Mouse (Mus musculus) embryonic facial prominence, embryonic 14.5 days (tissue): ENCODE data around the gene Dpysl4. TPM values are rescaled to one million over a fixed set of nuclear protein-coding genes. Genes with fewer than 3 reads are reported as not detected.

Experiments used
- ATAC-seq: fragments of 200-750 bp; cut with Nextera tagmentation; 2 replicates; pipeline ENCODE4 v1.8.0; 2017; ENCODE audit warnings: low read depth, moderate number of reproducible peaks, moderate TSS enrichment
- DNase-seq: peaks from one replicate; pipeline ENCODE4 v3.0.0-alpha.2; 2015; ENCODE audit warnings: low spot score
- H3K27ac ChIP-seq: fragments of 300-500 bp; sonication (generic); replicated peaks from 2 replicates; pipeline ENCODE4 v1.5.1; 2014; ENCODE audit warnings: low read depth, mild to moderate bottlenecking, low read length, moderate library complexity
- H3K27me3 ChIP-seq: fragments of 300-500 bp; sonication (generic); replicated peaks from 2 replicates; pipeline ENCODE4 v1.6.1; 2014; ENCODE audit warnings: low read length; ENCODE audit not compliant: control insufficient read depth, insufficient read depth
- H3K36me3 ChIP-seq: fragments of 300-500 bp; sonication (generic); 2 replicates; pipeline ENCODE4 v1.6.1; 2014; ENCODE audit warnings: low read length, mixed read lengths; ENCODE audit not compliant: control insufficient read depth, insufficient read depth
- H3K4me1 ChIP-seq: fragments of 300-500 bp; sonication (generic); 2 replicates; pipeline ENCODE4 v1.6.1; 2014; ENCODE audit warnings: antibody characterized with exemption, low read length; ENCODE audit not compliant: control insufficient read depth, insufficient read depth
- H3K4me2 ChIP-seq: fragments of 300-500 bp; sonication (generic); 2 replicates; pipeline ENCODE4 v1.6.1; 2014; ENCODE audit warnings: low read depth, mild to moderate bottlenecking, low read length, moderate library complexity, mixed read lengths
- H3K4me3 ChIP-seq: fragments of 300-500 bp; sonication (generic); 2 replicates; pipeline ENCODE4 v1.5.1; 2014; ENCODE audit warnings: low read depth, mild to moderate bottlenecking, low read length
- H3K9ac ChIP-seq: fragments of 300-500 bp; sonication (generic); 2 replicates; pipeline ENCODE4 v1.6.1; 2014; ENCODE audit warnings: low read depth, mild to moderate bottlenecking, low read length, moderate library complexity, mixed read lengths
- H3K9me3 ChIP-seq: fragments of 300-500 bp; sonication (generic); 2 replicates; pipeline ENCODE4 v1.6.1; 2016; ENCODE audit warnings: low read length; ENCODE audit not compliant: control insufficient read depth
- WGBS: fragments of 180-500 bp; shearing (Covaris S2); extraction: QIAGEN DNeasy Blood & Tissue Kit; methylation state at CpG from one replicate; pipeline ENCODE4 v1.1.7; 2014; 5-methylcytosine and 5-hydroxymethylcytosine counted together
- polyA plus RNA-seq: library from polyadenylated mRNA; unstranded; fragments of >200 nt; fragmentation: Nextera tagmentation; extraction: Ambion mirVana; gene quantifications from 2 replicates; pipeline ENCODE4 v1.2.1, GENCODE M21; 2014

Gene Dpysl4
- polyA plus RNA-seq, 1 experiment from 2014 or later: 19.8 TPM

DNA sequence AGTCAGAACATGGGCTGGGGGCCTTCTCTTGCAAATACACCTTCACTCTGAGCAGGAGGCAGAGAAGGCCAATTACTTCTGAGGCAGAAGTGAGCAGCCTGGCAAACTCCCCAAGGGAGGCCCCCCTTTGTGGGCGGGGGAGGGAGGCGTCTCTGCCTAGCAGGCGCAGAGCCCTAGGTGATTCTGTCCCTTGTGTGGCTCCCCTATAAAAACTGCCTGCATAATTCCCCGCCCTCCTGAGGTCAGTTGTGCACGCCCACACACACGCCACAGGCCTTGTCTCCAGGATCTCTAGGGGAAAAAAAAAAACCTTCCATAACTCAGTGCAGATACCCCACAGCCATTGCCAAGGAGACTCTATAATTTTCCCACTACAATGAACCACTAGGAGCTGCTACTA, 44.6 kb downstream of the Dpysl4 start:
- H3K9me3 ChIP-seq: no peaks in the 10 kb centered on the region
- H3K27me3 ChIP-seq: no peaks in the 10 kb centered on the region
- peaks cover 17% of the 10 kb centered on the region for H3K4me1 ChIP-seq
- ATAC-seq: peak; percentile 66; the same call in 1 of the 2 replicates
- no peak overlapping the region for H3K4me3 ChIP-seq
- H3K4me2 ChIP-seq: no peak overlapping the region
- 0 out of 2 replicates have a peak overlapping the region, but pooled peaks have one; percentile 25 for H3K9ac ChIP-seq
- no peaks in the 10 kb centered on the region for H3K36me3 ChIP-seq
- DNase-seq: peak; percentile 53
- WGBS: 21% methylated on average over 6 of the region's 6 CpGs
- H3K27ac ChIP-seq: no peak overlapping the region

DNA sequence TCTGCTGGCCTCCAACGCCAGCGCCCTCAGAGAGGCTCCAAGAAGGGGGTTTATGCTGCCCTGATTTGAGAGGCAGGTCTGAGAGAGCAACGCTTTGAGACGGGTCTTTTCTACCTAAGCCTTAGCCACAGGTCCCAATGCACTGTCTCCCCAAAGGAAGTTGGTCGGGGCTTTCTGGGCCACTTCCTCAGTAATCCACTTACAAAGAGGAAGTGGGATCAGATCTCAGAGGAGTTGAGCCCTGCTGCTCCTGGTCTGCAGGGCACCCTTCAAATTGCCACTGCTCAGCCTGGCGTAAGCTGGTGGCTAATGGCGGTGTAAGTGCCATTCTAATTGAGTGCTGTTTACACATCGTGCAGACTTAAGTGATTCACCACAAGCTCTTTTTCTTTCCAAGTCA, 45.7 kb downstream of the Dpysl4 start:
- H3K27me3 ChIP-seq: no peaks in the 10 kb centered on the region
- no peaks in the 10 kb centered on the region for H3K36me3 ChIP-seq
- 57% methylated on average over 8 of the region's 8 CpGs for WGBS
- peaks cover 17% of the 10 kb centered on the region for H3K4me1 ChIP-seq
- no peak overlapping the region for H3K4me2 ChIP-seq
- H3K9ac ChIP-seq: no peak overlapping the region
- H3K27ac ChIP-seq: no peak overlapping the region
- H3K9me3 ChIP-seq: no peaks in the 10 kb centered on the region
- H3K4me3 ChIP-seq: no peak overlapping the region
- ATAC-seq: no peak
- no peak for DNase-seq

DNA sequence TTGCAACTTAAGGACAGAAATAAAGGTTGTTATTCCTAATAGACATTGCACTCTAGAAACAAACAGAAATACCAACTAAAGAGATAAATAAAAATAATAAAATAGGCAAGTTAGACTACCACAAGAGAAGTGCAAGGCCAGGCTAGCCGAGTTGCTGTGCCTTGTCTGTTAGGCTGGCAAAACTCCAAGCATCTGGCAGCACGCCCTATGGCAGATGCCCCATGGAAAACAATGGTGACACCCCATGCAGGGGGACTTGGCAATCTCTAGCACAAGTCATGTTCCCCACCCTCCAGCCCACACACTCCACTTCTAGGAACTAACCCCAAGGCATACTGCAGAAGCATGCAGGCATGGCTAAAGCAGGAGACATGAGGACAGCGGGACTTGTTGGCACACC, 47.6 kb downstream of the Dpysl4 start:
- Histone ChIP-seq H3K27ac (no peak overlapping the region), H3K9ac (no peak overlapping the region), H3K4me2 (no peak overlapping the region), H3K4me3 (no peak overlapping the region), H3K36me3 (no peaks in the 10 kb centered on the region), H3K27me3 (no peaks in the 10 kb centered on the region), H3K4me1 (peaks cover 17% of the 10 kb centered on the region), H3K9me3 (no peaks in the 10 kb centered on the region)
- DNase-seq (peak; percentile 44), ATAC-seq (no peak)
- WGBS: 58% methylated on average over 3 of the region's 3 CpGs

DNA sequence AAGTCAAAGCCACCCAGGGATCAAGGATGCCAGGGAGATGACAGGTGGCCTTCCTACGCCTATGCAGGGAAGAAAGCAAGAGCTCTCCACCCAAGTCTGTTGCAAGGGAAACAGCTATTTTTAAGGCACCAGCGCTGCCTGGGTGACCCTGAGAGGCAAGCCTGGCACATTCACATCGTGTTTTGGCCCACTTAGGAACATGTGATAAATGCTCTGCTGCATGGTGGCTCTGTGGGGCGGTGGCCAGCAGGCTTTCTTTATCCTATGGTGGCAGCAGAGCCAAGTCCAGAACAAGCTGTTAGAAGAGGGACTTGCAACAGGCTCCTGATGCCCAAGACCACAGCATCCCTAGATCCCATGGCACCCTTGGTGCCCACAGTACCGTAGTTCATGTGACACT, 49.4 kb downstream of the Dpysl4 start:
- Histone ChIP-seq H3K36me3 (no peaks in the 10 kb centered on the region), H3K27me3 (no peaks in the 10 kb centered on the region), H3K9ac (no peak overlapping the region), H3K4me2 (no peak overlapping the region), H3K4me3 (no peak overlapping the region), H3K9me3 (no peaks in the 10 kb centered on the region), H3K4me1 (peaks cover 20% of the 10 kb centered on the region), H3K27ac (no peak overlapping the region)
- DNase-seq (no peak), ATAC-seq (no peak)
- 78% methylated on average over 5 of the region's 5 CpGs for WGBS

DNA sequence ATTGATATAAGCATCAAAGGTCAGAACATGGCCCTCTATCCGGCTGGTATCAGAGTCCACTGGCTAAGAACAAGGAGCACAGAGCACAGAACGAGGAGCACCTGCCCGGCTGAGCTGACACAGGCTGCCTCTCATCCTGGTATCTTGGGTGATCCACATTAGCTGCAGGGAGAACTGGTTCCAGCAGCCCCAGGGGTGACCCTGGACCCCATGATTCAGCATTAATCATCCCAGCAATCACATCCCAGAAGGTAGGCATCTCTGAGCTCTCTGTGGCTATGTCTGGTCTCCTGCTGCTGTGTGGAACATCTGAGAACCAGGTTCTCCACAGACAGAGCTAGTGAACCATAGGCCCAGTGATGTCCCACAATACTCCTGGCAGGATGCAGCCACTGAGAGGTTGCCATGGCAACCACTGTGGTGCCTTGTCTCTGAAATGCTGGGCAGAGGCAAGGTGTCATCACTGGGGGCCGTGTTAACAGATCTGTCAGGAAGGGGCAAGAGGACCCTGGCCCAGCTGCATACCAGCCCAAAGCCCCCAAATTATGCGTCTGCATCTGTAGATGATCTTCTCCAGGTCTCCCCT, 51.2 kb downstream of the Dpysl4 start:
- Histone ChIP-seq H3K4me3 (no peak overlapping the region), H3K27ac (no peak overlapping the region), H3K4me1 (peaks cover 12% of the 10 kb centered on the region), H3K36me3 (no peaks in the 10 kb centered on the region), H3K4me2 (no peak overlapping the region), H3K9me3 (no peaks in the 10 kb centered on the region), H3K9ac (no peak overlapping the region), H3K27me3 (no peaks in the 10 kb centered on the region)
- ATAC-seq (no peak), DNase-seq (no peak)
- WGBS: 75% methylated on average over 5 of the region's 5 CpGs

DNA sequence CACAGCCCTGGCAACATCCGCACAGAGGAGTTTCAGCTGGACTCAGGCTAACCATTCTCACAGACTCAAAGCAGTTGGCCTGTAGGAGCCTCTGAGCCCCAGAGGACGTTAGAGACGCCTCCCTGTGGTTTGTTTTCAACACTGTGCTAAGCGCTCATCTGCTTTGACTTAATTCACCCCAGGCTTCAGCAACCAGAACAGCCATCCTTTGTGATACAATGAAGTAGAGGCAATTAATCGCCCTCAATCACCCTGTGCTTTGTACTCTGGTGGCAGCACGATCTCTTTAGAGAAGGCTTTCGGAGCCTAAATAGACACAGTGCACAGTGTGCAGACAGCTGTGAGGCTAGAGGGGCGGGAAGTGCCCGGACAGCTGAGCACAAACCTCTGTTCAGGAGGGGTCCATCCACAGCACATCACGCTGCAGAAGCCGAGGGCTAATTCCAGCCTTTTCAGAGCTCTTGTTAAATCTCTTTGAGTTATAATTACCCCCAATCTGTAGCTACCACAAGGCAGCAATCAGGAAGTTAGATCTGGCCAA, 54.2 kb downstream of the Dpysl4 start:
- no peaks in the 10 kb centered on the region for H3K27me3 ChIP-seq
- ATAC-seq (peak; percentile 82), DNase-seq (peak; percentile 71)
- H3K4me3 ChIP-seq: no peak overlapping the region
- H3K27ac ChIP-seq: 0 out of 2 replicates have a peak overlapping the region, but pooled peaks have one; percentile 24
- WGBS: 6% methylated on average over 11 of the region's 11 CpGs
- H3K4me2 ChIP-seq: peak overlapping the region; percentile 18; the same call in 1 of the 2 replicates
- H3K9ac ChIP-seq: no peak overlapping the region
- H3K9me3 ChIP-seq: no peaks in the 10 kb centered on the region
- no peaks in the 10 kb centered on the region for H3K36me3 ChIP-seq
- peaks cover 12% of the 10 kb centered on the region for H3K4me1 ChIP-seq

DNA sequence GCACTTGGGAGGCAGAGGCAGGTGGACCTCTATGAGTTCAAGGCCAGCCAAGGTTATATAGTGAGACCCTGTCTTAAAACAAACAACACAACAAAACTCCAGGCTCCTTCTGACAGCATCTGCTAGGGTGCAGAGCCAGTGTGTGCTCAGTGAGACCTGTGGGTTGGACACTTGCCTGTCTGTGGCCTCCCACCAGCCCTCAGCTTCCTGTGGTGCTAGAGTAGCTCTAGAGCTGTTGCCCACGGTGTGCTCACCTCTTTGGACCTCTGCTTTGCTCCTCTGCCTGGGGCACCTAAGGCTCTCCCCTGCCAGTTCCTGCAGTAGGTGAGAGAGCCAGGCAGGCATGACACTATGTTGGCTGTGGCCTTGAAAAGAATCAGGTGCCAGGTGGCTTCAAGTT, 58.0 kb downstream of the Dpysl4 start:
- Histone ChIP-seq H3K27ac (no peak overlapping the region), H3K4me3 (no peak overlapping the region), H3K4me1 (peaks cover 14% of the 10 kb centered on the region), H3K4me2 (no peak overlapping the region), H3K9ac (no peak overlapping the region), H3K27me3 (no peaks in the 10 kb centered on the region), H3K9me3 (no peaks in the 10 kb centered on the region), H3K36me3 (no peaks in the 10 kb centered on the region)
- no peak for DNase-seq
- 93% methylated on average over 1 of the region's 1 CpGs for WGBS
- no peak for ATAC-seq

DNA sequence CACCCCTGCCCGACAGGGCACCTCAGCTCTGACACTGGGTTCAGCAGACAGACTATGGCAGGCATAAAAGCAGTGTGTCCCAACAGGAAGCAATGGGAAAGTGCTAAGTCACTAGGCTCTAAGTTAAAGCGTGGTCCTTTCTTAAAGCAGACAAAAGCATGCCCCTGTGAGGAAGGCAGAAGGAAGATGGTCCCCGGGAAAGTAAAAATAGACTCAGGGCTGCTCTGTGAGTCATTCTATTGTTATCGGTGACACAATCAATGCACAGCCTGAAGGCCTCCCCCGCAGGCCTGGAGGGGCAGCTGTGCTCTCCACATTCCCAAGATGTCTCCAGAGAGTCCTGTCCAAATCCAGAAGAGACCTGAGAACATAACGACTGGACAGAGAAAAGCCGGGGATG, 60.1 kb downstream of the Dpysl4 start:
- H3K4me3 ChIP-seq: no peak overlapping the region
- no peak overlapping the region for H3K4me2 ChIP-seq
- no peak for ATAC-seq
- DNase-seq: no peak
- H3K27me3 ChIP-seq: no peaks in the 10 kb centered on the region
- peaks cover 4% of the 10 kb centered on the region; the same call in 1 of the 2 replicates for H3K4me1 ChIP-seq
- H3K27ac ChIP-seq: no peak overlapping the region
- H3K9ac ChIP-seq: no peak overlapping the region
- WGBS: 46% methylated on average over 7 of the region's 7 CpGs
- no peaks in the 10 kb centered on the region for H3K36me3 ChIP-seq
- H3K9me3 ChIP-seq: no peaks in the 10 kb centered on the region

DNA sequence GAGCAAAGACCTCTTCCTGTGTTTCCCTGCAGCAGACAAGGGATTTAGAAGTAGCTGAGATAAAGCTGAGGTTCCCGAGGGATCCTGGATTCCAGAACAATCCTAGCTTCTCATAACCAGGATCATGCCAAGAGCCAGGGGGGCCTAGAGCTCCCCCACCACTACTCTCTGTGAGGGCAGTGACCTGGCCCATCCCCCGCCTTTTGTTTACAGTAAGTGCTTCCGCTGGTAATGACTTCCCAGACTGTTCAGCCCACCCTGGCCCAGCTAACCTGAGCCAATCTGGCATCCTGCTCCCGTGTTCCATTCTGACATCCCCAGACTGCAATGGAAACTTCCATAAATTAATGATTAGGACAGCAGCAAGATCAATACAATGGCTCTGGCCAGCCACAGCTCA, 61.6 kb downstream of the Dpysl4 start:
- peaks cover 9% of the 10 kb centered on the region; the same call in 1 of the 2 replicates for H3K4me1 ChIP-seq
- no peak overlapping the region for H3K4me3 ChIP-seq
- H3K4me2 ChIP-seq: no peak overlapping the region
- no peaks in the 10 kb centered on the region for H3K36me3 ChIP-seq
- H3K27me3 ChIP-seq: no peaks in the 10 kb centered on the region
- ATAC-seq (no peak), DNase-seq (no peak)
- no peaks in the 10 kb centered on the region for H3K9me3 ChIP-seq
- H3K27ac ChIP-seq: no peak overlapping the region
- no peak overlapping the region for H3K9ac ChIP-seq
- WGBS: 32% methylated on average over 4 of the region's 4 CpGs
